Mouse (Mus musculus) neutrophil, adult 5-6 weeks (primary cell): Measurements from ENCODE around the gene Kcnj11. TPM values are rescaled to one million over a fixed set of nuclear protein-coding genes. Genes with fewer than 3 reads are reported as not detected.

ENCODE experiments used
- ATAC-seq: fragments of 151-379, 151-347 bp; 2 replicates; pipeline ENCODE4 v1.8.0; 2017; ENCODE audit warnings: mild to moderate bottlenecking, moderate TSS enrichment; ENCODE audit not compliant: insufficient number of reproducible peaks, poor library complexity, low FRiP score, severe bottlenecking; ENCODE audit errors: extremely low read depth
- total RNA-seq: library from RNA; stranded (forward); fragments of 200-1000 nt; gene quantifications from 2 replicates; pipeline ENCODE4 v1.2.3, GENCODE M21; 2017

The Kcnj11 gene
- total RNA-seq, 1 experiment from 2014 or later: not detected

GRCm38 (mm10) chr7:46060688-46061087 is 39.9 kb downstream of the Kcnj11 start:
- no peak for ATAC-seq

DNA sequence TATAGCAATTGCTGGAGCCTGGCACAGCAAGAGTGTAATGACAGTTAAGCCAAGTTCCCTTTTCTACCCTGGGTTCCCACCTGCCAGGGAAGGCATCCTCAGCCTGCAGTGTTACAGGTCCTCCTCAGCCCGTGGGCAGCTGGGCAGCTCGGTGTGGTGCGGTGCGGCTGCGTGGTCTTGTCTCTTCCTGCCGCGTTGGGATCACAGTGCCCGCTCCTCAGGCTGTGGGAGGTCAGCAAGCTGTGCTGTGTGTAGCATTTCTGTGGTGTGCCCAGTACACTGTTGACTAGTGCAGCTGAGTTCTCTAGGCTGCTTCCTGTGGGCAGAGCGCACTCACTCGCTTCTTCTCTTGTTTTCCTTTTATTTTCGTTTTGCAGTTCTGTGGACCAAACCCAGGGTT is 41.7 kb downstream of the Kcnj11 start:
- ATAC-seq: peak; percentile 68

DNA sequence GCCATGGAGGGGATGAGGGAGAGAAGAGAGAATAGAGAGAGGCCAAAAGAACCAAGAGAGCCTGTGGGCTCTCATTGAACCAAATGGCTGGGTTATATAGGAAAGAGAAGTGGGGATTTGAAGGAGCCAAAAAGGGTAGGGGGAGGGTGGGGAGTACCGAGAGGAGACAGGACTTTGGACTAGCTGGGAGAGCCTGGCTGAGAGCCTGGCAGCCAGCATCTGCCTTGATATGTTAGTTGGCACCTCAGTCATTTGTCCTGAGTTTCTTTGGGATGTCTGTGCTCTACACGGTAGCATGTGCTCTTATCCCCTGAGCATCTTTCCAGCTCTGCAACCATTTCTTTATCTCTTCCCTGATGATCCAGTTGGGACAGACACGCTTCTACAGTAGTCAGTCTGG is 47.0 kb downstream of the Kcnj11 start:
- no peak for ATAC-seq

- ATAC-seq: peak; percentile 37; the same call in 1 of the 2 replicates
Measured at GRCm38 (mm10) chr7:46052161-46052821, 48.3 kb downstream of the Kcnj11 start.

- no peak for ATAC-seq
Measured at GRCm38 (mm10) chr7:46049981-46050380, 50.6 kb downstream of the Kcnj11 start.

DNA sequence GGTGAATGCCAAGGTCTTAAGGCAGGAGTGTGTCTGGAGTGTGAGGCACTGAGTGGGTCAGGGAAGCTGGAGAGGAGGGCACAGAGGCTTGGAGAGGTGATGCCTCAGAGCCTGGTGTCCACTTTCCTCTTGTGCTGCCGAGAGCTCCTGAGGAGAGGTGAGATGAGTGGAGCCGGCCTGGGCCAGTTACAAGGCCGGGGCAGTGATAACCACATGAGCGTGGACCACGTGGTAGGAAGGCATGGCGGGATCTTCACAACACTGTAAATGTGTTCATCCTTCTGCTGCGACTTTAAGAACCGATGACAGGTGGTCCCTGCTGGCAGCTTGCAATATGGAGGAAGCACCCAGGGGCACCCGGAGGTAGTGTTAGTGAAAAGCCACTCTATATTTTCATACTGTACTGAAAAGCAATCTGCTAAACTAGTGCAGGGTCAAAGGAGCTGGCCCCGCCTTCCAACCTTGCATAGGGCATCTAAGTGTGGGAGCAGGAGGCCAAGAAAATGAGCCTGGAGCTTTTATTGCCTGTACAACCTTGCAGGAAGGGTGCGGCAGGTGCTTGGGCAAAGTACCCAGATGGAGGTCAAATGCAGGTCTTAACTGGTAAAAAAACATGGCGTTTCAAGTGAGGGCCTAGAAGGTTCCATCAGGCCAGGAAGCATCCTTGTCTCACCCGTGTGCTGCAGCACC is 52.5 kb downstream of the Kcnj11 start:
- ATAC-seq: no peak

DNA sequence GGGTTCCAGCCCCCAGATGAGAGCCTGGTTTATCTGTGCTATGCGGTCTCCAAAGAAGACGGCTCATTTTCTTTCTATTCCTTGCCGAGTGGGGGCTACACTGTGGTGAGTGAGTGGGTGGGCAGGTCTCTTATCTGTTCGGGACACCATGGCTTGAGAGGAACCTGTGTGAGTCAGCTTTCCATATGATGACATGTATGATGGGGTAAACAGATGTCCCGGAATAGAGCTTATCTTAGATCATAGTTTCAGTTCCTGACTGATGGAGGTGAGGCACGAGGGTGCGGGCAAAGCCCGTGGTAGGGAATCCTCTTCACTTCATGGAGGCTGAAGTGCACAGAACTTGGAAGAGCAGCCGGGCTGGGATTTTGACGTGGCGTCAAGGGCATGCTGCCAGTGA is 54.7 kb downstream of the Kcnj11 start:
- ATAC-seq: no peak

DNA sequence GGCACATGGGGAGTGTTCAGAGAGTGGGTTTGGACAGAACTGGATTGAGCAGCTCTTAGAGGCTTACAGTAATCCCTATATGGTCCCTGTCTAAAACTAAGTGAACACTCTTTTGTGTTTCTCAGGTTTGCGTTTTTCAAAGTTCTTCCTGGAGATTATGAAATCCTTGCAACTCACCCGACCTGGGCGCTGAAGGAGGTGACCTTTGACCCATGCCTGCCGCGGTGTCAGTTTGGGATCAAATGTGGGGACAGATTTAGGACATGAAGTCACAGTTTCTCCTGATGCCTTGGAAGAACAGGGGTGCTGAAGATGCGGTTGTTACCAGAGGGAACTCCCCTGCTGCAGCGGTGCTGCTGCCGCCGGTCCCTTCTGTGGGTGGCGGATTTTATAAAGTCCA is 56.5 kb downstream of the Kcnj11 start:
- ATAC-seq: no peak

Other genes starting within 250 kb of the Kcnj11 start
- 44.6 and 57.7 TPM in 2 replicates for gene Kdelr1, start 228.0 kb downstream of the Kcnj11 start, total RNA-seq
- 0.12 TPM in 1 of 2 replicates, not detected in the other for gene Grin2d, start 222.4 kb downstream of the Kcnj11 start, total RNA-seq
- not detected in 2 replicates for gene Syngr4, start 204.1 kb downstream of the Kcnj11 start, total RNA-seq
- gene Tmem143, start 203.8 kb downstream of the Kcnj11 start, total RNA-seq: 5.0 and 11.2 TPM in 2 replicates
- 176 and 192 TPM in 2 replicates for gene Emp3, start 179.4 kb downstream of the Kcnj11 start, total RNA-seq
- 14.1 and 15.8 TPM in 2 replicates for gene Ccdc114, start 176.7 kb downstream of the Kcnj11 start, total RNA-seq
- gene Abcc6, start 70.5 kb downstream of the Kcnj11 start, total RNA-seq: not detected in 2 replicates
- 29.1 and 29.7 TPM in 2 replicates for gene Nomo1, start 67.1 kb downstream of the Kcnj11 start, total RNA-seq
- 0.35 TPM in 1 of 2 replicates, not detected in the other for gene Abcc8, start 79.3 kb upstream of the Kcnj11 start, total RNA-seq
- gene Ush1c, start 137.7 kb upstream of the Kcnj11 start, total RNA-seq: 0.58 and 1.1 TPM in 2 replicates
- gene Otog, start 140.2 kb upstream of the Kcnj11 start, total RNA-seq: not detected in 2 replicates